9 mouse cellular contexts compared by ENCODE assay signal in the genomic region with DNA sequence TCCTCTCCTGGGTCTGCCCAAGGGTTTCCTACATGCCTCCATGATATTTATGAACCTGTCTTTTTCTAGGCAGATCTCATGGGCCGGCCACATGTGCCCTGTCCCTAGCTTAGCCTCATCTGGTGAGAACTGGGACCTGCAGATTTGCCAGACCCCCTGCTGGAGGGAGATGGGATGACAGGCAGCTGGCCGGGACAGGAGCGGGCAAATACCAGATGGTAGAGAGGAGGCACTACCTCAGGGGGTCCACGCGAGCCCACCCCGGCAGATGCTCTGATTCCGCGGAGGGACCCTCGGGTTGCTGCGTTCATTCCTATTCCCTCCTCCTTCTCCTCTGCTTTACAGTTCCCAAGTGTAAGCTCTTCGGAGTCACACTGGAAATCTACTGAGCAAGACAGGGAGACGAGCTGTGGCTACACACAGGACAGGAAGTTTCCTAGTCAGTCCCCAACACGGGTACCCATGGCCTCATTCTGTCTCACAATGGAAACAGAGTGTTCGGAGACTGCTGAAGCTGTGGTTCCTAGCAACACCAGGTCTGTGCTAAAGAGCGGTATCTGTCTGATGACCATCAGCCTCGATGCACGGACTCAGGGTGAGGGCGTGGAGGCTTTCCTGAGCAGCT.
DNase-seq lines count a peak whose midpoint lies in the region; ATAC-seq lines count a peak whose summit lies in the region.
"Had no signal": no experiment of that assay in that cellular context is flagged by ENCODE, and none has a peak within 500 bp of the region (broad histone marks: within the 10 kb centered on the region; RNA-seq: fewer than 3 reads in every experiment).

No protein-coding gene starts in this region.

- no peaks in the 10 kb centered on the region for H3K9me3 ChIP-seq in midbrain, embryonic 10.5 days (replicated peaks)

- intact Hi-C loops in left cerebral cortex, postnatal 14 days (cut with DNase I): no loop called here

- peak overlapping the region; percentile 31 for H3K4me3 ChIP-seq in midbrain, embryonic 10.5 days
- H3K4me3 ChIP-seq: myocyte had no signal

- H3K27me3 ChIP-seq in midbrain, embryonic 10.5 days (ENCODE audit: low read depth, poor library complexity, severe bottlenecking): 0 out of 2 replicates have a peak, but pooled peaks cover 1% of the 10 kb centered on the region

- H3K4me1 ChIP-seq in midbrain, embryonic 10.5 days: peaks cover 29% of the 10 kb centered on the region

- ATAC-seq in common myeloid progenitor, adult 5-6 weeks (replicated peaks; ENCODE audit: low read depth, poor library complexity, severe bottlenecking): peak; percentile 90

- DNase-seq in layer of hippocampus, adult 11-12 months (ENCODE audit: low spot score): peak; percentile 56
- no peak for DNase-seq in layer of hippocampus, adult 9-11 months
- peak; percentile 25 for DNase-seq in gastrocnemius, postnatal 25 days
- DNase-seq in hindlimb bud, embryonic 11.5 days (ENCODE audit: extremely low spot score, low read depth, low spot score): peak; percentile 14
- peak; percentile 54 to 59 for DNase-seq in left cerebral cortex, postnatal 14 days (ENCODE audit: low spot score in 2 of 2)
- peak; percentile 89 for DNase-seq in midbrain, embryonic 10.5 days (ENCODE audit: low spot score)
- peak; percentile 39 to 61 for DNase-seq in spleen, postnatal 14 days (ENCODE audit: low spot score in 2 of 2)

- 27% methylated on average over 18 of the region's 18 CpGs for WGBS in midbrain, embryonic 10.5 days

- H3K36me3 ChIP-seq in midbrain, embryonic 10.5 days: no peaks in the 10 kb centered on the region

- H3K27ac ChIP-seq in midbrain, embryonic 10.5 days (replicated peaks): peak overlapping the region; percentile 60
